9 mouse cellular contexts compared by ENCODE assay signal in the genomic region with DNA sequence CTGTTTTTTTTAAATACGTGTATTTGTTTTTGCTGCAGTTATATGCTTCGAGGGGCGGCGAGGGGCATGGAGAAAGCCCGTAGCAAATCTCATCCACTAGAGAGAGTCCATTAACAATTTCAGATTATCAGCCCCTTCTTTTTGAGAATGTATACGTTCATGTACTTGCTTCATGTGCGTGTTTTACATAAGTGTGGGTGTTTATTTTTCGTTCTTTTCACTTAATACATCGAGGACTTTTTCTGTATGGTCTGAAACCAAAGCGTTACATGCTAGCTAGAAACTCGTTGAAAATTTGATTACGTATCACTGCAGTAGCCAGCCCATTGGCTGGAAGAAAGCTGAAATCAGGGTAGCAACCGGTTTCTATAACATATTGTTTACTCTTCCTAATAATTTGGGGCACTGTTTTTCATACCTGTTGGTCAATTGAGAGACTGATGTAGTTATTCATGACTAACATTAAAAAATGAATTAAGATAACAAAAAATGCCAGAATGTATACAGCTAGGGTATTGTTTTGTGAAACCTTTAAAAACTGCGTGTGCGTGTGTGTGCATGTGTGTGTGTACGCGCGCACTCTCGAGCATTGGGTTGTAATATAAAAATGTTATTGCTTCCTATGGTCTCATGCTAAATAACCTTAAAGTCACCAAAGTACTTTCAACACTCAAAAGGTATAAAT. TPM values are rescaled to one million over a fixed set of nuclear protein-coding genes. Genes with fewer than 3 reads are reported as not detected.
DNase-seq lines count a peak whose midpoint lies in the region; ATAC-seq lines count a peak whose summit lies in the region.
"Had no signal": no experiment of that assay in that cellular context is flagged by ENCODE, and none has a peak within 500 bp of the region (broad histone marks: within the 10 kb centered on the region; RNA-seq: fewer than 3 reads in every experiment).

No protein-coding gene starts in this region.

- no peak for ATAC-seq in kidney, embryonic 14.5 days (ENCODE audit: low FRiP score, low TSS enrichment)
- no peak for ATAC-seq in embryonic facial prominence, embryonic 11.5 days (replicated peaks; ENCODE audit: insufficient number of reproducible peaks, low FRiP score, low TSS enrichment, low read depth)
- no peak for ATAC-seq in hindbrain, embryonic 16.5 days
- no peak for ATAC-seq in midbrain, embryonic 15.5 days (replicated peaks)

- DNase-seq in kidney, postnatal 10 days: no peak
- DNase-seq in embryonic facial prominence, embryonic 11.5 days (ENCODE audit: low spot score): no peak
- DNase-seq in layer of hippocampus, postnatal 25 days (ENCODE audit: extremely low spot score in 1 of 2, low spot score in 1 of 2): no peak
- DNase-seq in Muller cell, postnatal 12 days (ENCODE audit: inconsistent ontology term): no peak
- no peak for DNase-seq in frontal cortex, adult 2 months (ENCODE audit: extremely low spot score in 1 of 2, low spot score in 1 of 2)

- no peaks in the 10 kb centered on the region for H3K4me1 ChIP-seq in kidney, embryonic 14.5 days (ENCODE audit: control insufficient read depth, insufficient read depth, low read length)
- no peaks in the 10 kb centered on the region for H3K4me1 ChIP-seq in embryonic facial prominence, embryonic 11.5 days (ENCODE audit: control insufficient read depth, insufficient read depth, low read length)
- H3K4me1 ChIP-seq in hindbrain, embryonic 16.5 days (ENCODE audit: control insufficient read depth, insufficient read depth, low read depth, low read length): no peaks in the 10 kb centered on the region; the same call in 1 of the 2 replicates
- no peaks in the 10 kb centered on the region for H3K4me1 ChIP-seq in midbrain, embryonic 15.5 days

- H3K4me2 ChIP-seq in kidney, embryonic 14.5 days (replicated peaks; ENCODE audit: low read depth, low read length): peak overlapping the region; percentile 48
- peak overlapping the region; percentile 64 for H3K4me2 ChIP-seq in embryonic facial prominence, embryonic 11.5 days (ENCODE audit: low read depth, low read length)
- H3K4me2 ChIP-seq in hindbrain, embryonic 16.5 days (ENCODE audit: low read length): peak overlapping the region; percentile 64
- H3K4me2 ChIP-seq in midbrain, embryonic 15.5 days: peak overlapping the region; percentile 56

- WGBS in kidney, embryonic 14.5 days: 15% methylated on average over 19 of the region's 19 CpGs
- WGBS in embryonic facial prominence, embryonic 11.5 days: 11% methylated on average over 19 of the region's 19 CpGs
- WGBS in hindbrain, embryonic 16.5 days: 5% methylated on average over 19 of the region's 19 CpGs
- 10% methylated on average over 19 of the region's 19 CpGs for WGBS in midbrain, embryonic 15.5 days

- peak overlapping the region; percentile 56 for H3K4me3 ChIP-seq in kidney, embryonic 14.5 days (ENCODE audit: low read length)
- H3K4me3 ChIP-seq in embryonic facial prominence, embryonic 11.5 days (ENCODE audit: low read depth, low read length): peak overlapping the region; percentile 63
- H3K4me3 ChIP-seq in hindbrain, embryonic 16.5 days (ENCODE audit: low read length): peak overlapping the region; percentile 63
- peak overlapping the region; percentile 60 for H3K4me3 ChIP-seq in midbrain, embryonic 15.5 days

- no peak overlapping the region for H3K27ac ChIP-seq in kidney, embryonic 14.5 days (ENCODE audit: low read depth, low read length)
- H3K27ac ChIP-seq in embryonic facial prominence, embryonic 11.5 days (replicated peaks; ENCODE audit: low read depth, low read length): no peak overlapping the region
- H3K27ac ChIP-seq in hindbrain, embryonic 16.5 days (ENCODE audit: low read depth, low read length): no peak overlapping the region
- peak overlapping the region; percentile 81 for H3K27ac ChIP-seq in midbrain, embryonic 15.5 days

- H3K27me3 ChIP-seq in kidney, embryonic 14.5 days (ENCODE audit: control insufficient read depth, insufficient read depth, low read length): peaks cover 51% of the 10 kb centered on the region
- peaks cover 9% of the 10 kb centered on the region for H3K27me3 ChIP-seq in embryonic facial prominence, embryonic 11.5 days (ENCODE audit: control insufficient read depth, insufficient read depth, low read length)
- H3K27me3 ChIP-seq in hindbrain, embryonic 16.5 days (replicated peaks; ENCODE audit: control insufficient read depth, insufficient read depth, low read length): peaks cover 28% of the 10 kb centered on the region
- H3K27me3 ChIP-seq in midbrain, embryonic 15.5 days (replicated peaks): peaks cover 26% of the 10 kb centered on the region

- H3K9me3 ChIP-seq in kidney, embryonic 14.5 days (ENCODE audit: control insufficient read depth, low read length): no peaks in the 10 kb centered on the region
- no peaks in the 10 kb centered on the region for H3K9me3 ChIP-seq in embryonic facial prominence, embryonic 11.5 days (replicated peaks; ENCODE audit: control insufficient read depth, low read length)
- no peaks in the 10 kb centered on the region for H3K9me3 ChIP-seq in hindbrain, embryonic 16.5 days (ENCODE audit: control insufficient read depth, low read length)
- H3K9me3 ChIP-seq in midbrain, embryonic 15.5 days: no peaks in the 10 kb centered on the region

- no peaks in the 10 kb centered on the region for H3K36me3 ChIP-seq in kidney, embryonic 14.5 days (ENCODE audit: control insufficient read depth, insufficient read depth, low read length)
- no peaks in the 10 kb centered on the region for H3K36me3 ChIP-seq in embryonic facial prominence, embryonic 11.5 days (replicated peaks; ENCODE audit: control insufficient read depth, insufficient read depth, low read depth, low read length)
- no peaks in the 10 kb centered on the region for H3K36me3 ChIP-seq in hindbrain, embryonic 16.5 days (ENCODE audit: control insufficient read depth, insufficient read depth, low read length)
- no peaks in the 10 kb centered on the region for H3K36me3 ChIP-seq in midbrain, embryonic 15.5 days (replicated peaks)
- H3K36me3 ChIP-seq: G1E had no signal

- H3K9ac ChIP-seq in kidney, embryonic 14.5 days (ENCODE audit: low read depth, low read length): peak overlapping the region; percentile 75
- peak overlapping the region; percentile 73 for H3K9ac ChIP-seq in embryonic facial prominence, embryonic 11.5 days (replicated peaks; ENCODE audit: low read length)
- H3K9ac ChIP-seq in hindbrain, embryonic 16.5 days (ENCODE audit: low read depth, low read length): peak overlapping the region; percentile 79
- H3K9ac ChIP-seq in midbrain, embryonic 15.5 days: peak overlapping the region; percentile 67; the same call in 1 of the 2 replicates

RNA-seq across cellular contexts. Expression of gene Zdbf2, which starts 1.1 kb away (rescaled TPM):
- polyA plus RNA-seq in kidney, embryonic 14.5 days (2014; fragmentation: Nextera tagmentation; extraction: Ambion mirVana): 8.1 and 8.6 TPM in 2 replicates
- 12.4 and 13.1 TPM in 2 replicates for polyA plus RNA-seq in embryonic facial prominence, embryonic 11.5 days (2014; fragmentation: Nextera tagmentation; extraction: Ambion mirVana)
- polyA plus RNA-seq in hindbrain, embryonic 16.5 days (2015; fragmentation: Nextera tagmentation; extraction: Ambion mirVana): 28.7 and 36.3 TPM in 2 replicates
- polyA plus RNA-seq in midbrain, embryonic 15.5 days (2015; fragmentation: Nextera tagmentation; extraction: Ambion mirVana): 40.9 and 52.5 TPM in 2 replicates
- 10 to 100 TPM; 16.4 to 20.8 TPM for total RNA-seq in layer of hippocampus, postnatal 25 days (2021)
- 2.6 and 3.2 TPM in 2 replicates for polyA plus RNA-seq in frontal cortex, adult 2 months (2012; rRNA removed)
- polyA plus RNA-seq: G1E had no signal

RNA-seq across cellular contexts. Expression of gene Gpr1, which starts 59.8 kb away (rescaled TPM):
- 0.10 and 0.28 TPM in 2 replicates for polyA plus RNA-seq in kidney, embryonic 14.5 days (2014; fragmentation: Nextera tagmentation; extraction: Ambion mirVana)
- 0.11 and 0.17 TPM in 2 replicates for polyA plus RNA-seq in embryonic facial prominence, embryonic 11.5 days (2014; fragmentation: Nextera tagmentation; extraction: Ambion mirVana)
- polyA plus RNA-seq in hindbrain, embryonic 16.5 days (2015; fragmentation: Nextera tagmentation; extraction: Ambion mirVana): 0.86 and 1.0 TPM in 2 replicates
- 0.66 and 1.2 TPM in 2 replicates for polyA plus RNA-seq in midbrain, embryonic 15.5 days (2015; fragmentation: Nextera tagmentation; extraction: Ambion mirVana)
- under 1 TPM; 0.38 to 0.52 TPM for total RNA-seq in layer of hippocampus, postnatal 25 days (2021)
- polyA plus RNA-seq in frontal cortex, adult 2 months (2012; rRNA removed): 0.97 and 0.98 TPM in 2 replicates
